In genomic region chr4:128264491-128264890, GRCm38 (mm10) we compare ENCODE assay signal across 32 mouse cellular contexts. TPM values are rescaled to one million over a fixed set of nuclear protein-coding genes. Genes with fewer than 3 reads are reported as not detected.
DNase-seq lines count a peak whose midpoint lies in the region; ATAC-seq lines count a peak whose summit lies in the region.
"Had no signal": no experiment of that assay in that cellular context is flagged by ENCODE, and none has a peak within 500 bp of the region (broad histone marks: within the 10 kb centered on the region; RNA-seq: fewer than 3 reads in every experiment).

No protein-coding gene starts in this region.

- no peak overlapping the region for H3K4me3 ChIP-seq in lung, embryonic 15.5 days
- H3K4me3 ChIP-seq: embryonic facial prominence, embryonic 10.5 days; embryonic facial prominence, embryonic 13.5 days; erythroblast, embryonic 14.5 days; forebrain, embryonic 12.5 days; forebrain, embryonic 15.5 days; heart, embryonic 12.5 days; heart, embryonic 15.5 days; hindbrain, embryonic 10.5 days; hindbrain, embryonic 13.5 days had no signal

- no peaks in the 10 kb centered on the region for H3K36me3 ChIP-seq in lung, embryonic 15.5 days
- H3K36me3 ChIP-seq: embryonic facial prominence, embryonic 10.5 days; embryonic facial prominence, embryonic 13.5 days; forebrain, embryonic 12.5 days; forebrain, embryonic 15.5 days; heart, embryonic 12.5 days; heart, embryonic 15.5 days; hindbrain, embryonic 10.5 days; hindbrain, embryonic 13.5 days had no signal

- no peak overlapping the region for H3K27ac ChIP-seq in lung, embryonic 15.5 days
- H3K27ac ChIP-seq: embryonic facial prominence, embryonic 10.5 days; embryonic facial prominence, embryonic 13.5 days; forebrain, embryonic 12.5 days; forebrain, embryonic 15.5 days; heart, embryonic 15.5 days; hindbrain, embryonic 10.5 days; hindbrain, embryonic 13.5 days had no signal

- H3K9ac ChIP-seq in lung, embryonic 15.5 days = no peak overlapping the region
- H3K9ac ChIP-seq: embryonic facial prominence, embryonic 13.5 days; forebrain, embryonic 12.5 days; forebrain, embryonic 15.5 days; heart, embryonic 12.5 days; heart, embryonic 15.5 days; hindbrain, embryonic 13.5 days had no signal

- 48% methylated on average over 5 of the region's 5 CpGs for WGBS in lung, embryonic 15.5 days

- no peaks in the 10 kb centered on the region for H3K27me3 ChIP-seq in lung, embryonic 15.5 days
- H3K27me3 ChIP-seq: embryonic facial prominence, embryonic 13.5 days; forebrain, embryonic 12.5 days; forebrain, embryonic 15.5 days; heart, embryonic 12.5 days; heart, embryonic 15.5 days; hindbrain, embryonic 13.5 days had no signal

- DNase-seq in lung, postnatal 36 days = no peak
- peak; percentile 36 for DNase-seq in lung, postnatal 10 days
- no peak for DNase-seq in lung, postnatal 14 days
- peak; percentile 38 to 80 for DNase-seq in lung, postnatal 4 days
- no peak for DNase-seq in adrenal gland, adult 8-10 months
- DNase-seq: adrenal gland, adult 2 months; adrenal gland, postnatal 25 days; cerebellum, adult 11-12 months; cerebellum, adult 8-10 months; cerebellum, postnatal 10 days; cerebellum, postnatal 36 days; embryo, embryonic 11 days; gastrocnemius, postnatal 25 days; heart, adult 18-20 months; heart, postnatal 36 days had no signal

- H3K4me1 ChIP-seq in lung, embryonic 15.5 days = 0 out of 2 replicates have a peak, but pooled peaks cover 8% of the 10 kb centered on the region
- H3K4me1 ChIP-seq: embryonic facial prominence, embryonic 10.5 days; forebrain, embryonic 12.5 days; forebrain, embryonic 15.5 days; heart, embryonic 12.5 days; heart, embryonic 15.5 days had no signal

- peak; percentile 70; the same call in 1 of the 2 replicates for ATAC-seq in lung, embryonic 15.5 days (ENCODE audit: borderline replicate concordance, extremely low read depth, low FRiP score, low TSS enrichment)
- ATAC-seq: CD4-positive, CD25-positive, alpha-beta regulatory T cell, adult 4 months; forebrain, embryonic 15.5 days had no signal

- no peak overlapping the region for H3K4me2 ChIP-seq in lung, embryonic 15.5 days
- H3K4me2 ChIP-seq: embryonic facial prominence, embryonic 13.5 days; forebrain, embryonic 12.5 days; forebrain, embryonic 15.5 days; heart, embryonic 12.5 days; heart, embryonic 15.5 days; hindbrain, embryonic 13.5 days had no signal

- no peaks in the 10 kb centered on the region for H3K9me3 ChIP-seq in lung, embryonic 15.5 days
- H3K9me3 ChIP-seq: embryonic facial prominence, embryonic 10.5 days; embryonic facial prominence, embryonic 13.5 days; forebrain, embryonic 12.5 days; forebrain, embryonic 15.5 days; heart, embryonic 15.5 days; hindbrain, embryonic 13.5 days had no signal

RNA-seq across cellular contexts. Expression of gene Hmgb4, which starts 3.7 kb away (rescaled TPM):
- polyA plus RNA-seq in lung, embryonic 15.5 days (2015; fragmentation: Nextera tagmentation; extraction: Ambion mirVana) = not detected in 2 replicates
- total RNA-seq in adrenal gland, adult 8-10 months (2022) = not detected
- total RNA-seq: adrenal gland, adult 2 months; adrenal gland, postnatal 25 days; gastrocnemius, adult 8-10 months; gastrocnemius, postnatal 25 days; heart, adult 18-20 months; heart, postnatal 10 days; heart, postnatal 36 days; MEL had no signal
- polyA plus RNA-seq: adrenal gland, adult 2 months; brain, embryonic 14.5 days; C2C12; CD4-positive, CD25-positive, alpha-beta regulatory T cell, adult 4 months; cortical plate, adult 2 months; embryonic facial prominence, embryonic 10.5 days; embryonic facial prominence, embryonic 13.5 days; erythroblast, embryonic 14.5 days; forebrain, embryonic 12.5 days; forebrain, embryonic 15.5 days; heart, embryonic 12.5 days; heart, embryonic 15.5 days; hindbrain, embryonic 10.5 days; hindbrain, embryonic 13.5 days had no signal

Comparison
In these comparisons a context has a peak if more than half of its experiments do, and no peak if none do; other contexts are left out.
1. DNase-seq: peak in lung, postnatal 10 days (single experiment) and lung, postnatal 4 days (2 of 2); none in lung, postnatal 36 days (single experiment), lung, postnatal 14 days (single experiment) and adrenal gland, adult 8-10 months (single experiment).